Mouse (Mus musculus) R1 (cell line): ENCODE data around the gene Fnip1.

Source experiments
- DNase-seq: peaks from one replicate; pipeline ENCODE4 v3.0.0-alpha.2; 2018; ENCODE audit warnings: low read depth, low spot score

The Fnip1 gene

DNA sequence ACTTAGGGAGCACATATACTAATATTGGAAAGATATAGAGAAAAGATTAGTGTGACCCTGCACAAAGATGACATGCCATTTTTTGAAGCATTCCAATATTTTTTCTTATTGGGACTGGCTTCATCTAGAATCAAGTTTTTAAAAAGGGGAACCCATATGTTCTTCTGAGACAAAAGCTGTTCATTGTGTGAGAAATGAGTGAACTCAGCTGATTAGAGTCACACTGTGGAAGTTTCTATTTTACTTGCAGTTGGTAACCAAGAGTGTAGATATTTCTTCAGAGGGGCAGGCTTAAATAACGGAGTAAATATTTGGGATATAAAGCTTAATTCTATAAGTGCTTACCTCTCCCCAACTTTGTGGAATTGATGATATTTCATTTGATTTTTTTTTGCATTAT is 20.2 kb downstream of the Fnip1 start:
- no peak for DNase-seq

DNA sequence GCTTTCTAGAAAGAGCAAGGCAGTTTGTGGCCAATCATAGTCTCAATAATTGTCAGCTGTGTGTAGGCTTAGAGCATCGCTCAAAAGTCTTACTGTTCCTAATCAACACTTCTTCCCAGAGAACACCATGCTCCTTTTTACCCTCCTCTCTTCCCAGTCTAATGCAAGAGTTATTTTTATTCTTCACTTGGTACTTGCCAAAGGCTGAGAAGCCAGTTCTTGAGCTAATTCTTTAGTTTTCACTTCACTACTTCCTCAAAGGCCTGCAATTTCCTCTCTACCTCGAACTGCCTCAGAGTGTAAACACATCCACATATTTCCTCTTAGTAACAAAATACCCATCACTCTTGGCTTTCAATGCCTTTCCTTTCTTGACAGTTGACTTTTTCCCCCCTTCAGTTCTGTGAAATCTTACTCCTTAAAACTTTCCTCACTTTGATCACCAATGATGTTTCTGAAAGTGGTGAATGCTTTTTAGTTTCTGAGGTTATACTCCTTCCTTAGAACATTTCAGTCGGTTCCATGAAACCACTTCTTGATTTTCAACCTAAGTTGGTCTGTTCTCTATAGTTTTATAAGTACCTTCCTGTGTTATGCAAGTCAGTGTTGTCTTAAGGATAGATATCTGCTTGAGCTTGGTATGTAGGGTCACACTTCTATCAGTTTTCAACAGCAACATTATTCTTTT is 26.7 kb downstream of the Fnip1 start:
- DNase-seq: no peak

DNA sequence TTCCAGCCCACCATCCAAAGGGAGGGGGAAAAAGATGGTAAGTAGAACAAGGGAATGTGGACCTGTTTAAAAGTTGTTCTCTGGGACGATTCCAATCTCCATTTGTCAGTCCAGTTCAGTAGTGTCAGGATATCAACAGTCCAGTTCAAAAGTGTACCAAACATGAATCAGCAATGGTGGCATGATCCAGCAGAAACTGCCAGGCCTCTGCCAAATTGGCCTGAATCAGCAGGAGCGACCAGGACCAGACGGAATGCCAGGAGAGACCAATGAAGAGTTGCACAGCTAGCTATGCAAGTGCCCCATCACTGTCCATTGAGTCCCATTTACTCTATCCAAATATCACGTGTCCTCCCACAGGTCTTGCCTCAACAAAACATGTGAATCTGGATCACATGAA is 34.2 kb downstream of the Fnip1 start:
- no peak for DNase-seq

GRCm38 (mm10) chr11:54478414-54478813 is 40.4 kb downstream of the Fnip1 start:
- peak; percentile 53 for DNase-seq

- DNase-seq: no peak
These were observed 48.0 kb downstream of the Fnip1 start for GRCm38 (mm10) chr11:54486041-54486440.

- no peak for DNase-seq
These were observed 54.1 kb downstream of the Fnip1 start for GRCm38 (mm10) chr11:54491946-54492558.

GRCm38 (mm10) chr11:54492559-54492958 is 54.6 kb downstream of the Fnip1 start:
- DNase-seq: no peak

DNA sequence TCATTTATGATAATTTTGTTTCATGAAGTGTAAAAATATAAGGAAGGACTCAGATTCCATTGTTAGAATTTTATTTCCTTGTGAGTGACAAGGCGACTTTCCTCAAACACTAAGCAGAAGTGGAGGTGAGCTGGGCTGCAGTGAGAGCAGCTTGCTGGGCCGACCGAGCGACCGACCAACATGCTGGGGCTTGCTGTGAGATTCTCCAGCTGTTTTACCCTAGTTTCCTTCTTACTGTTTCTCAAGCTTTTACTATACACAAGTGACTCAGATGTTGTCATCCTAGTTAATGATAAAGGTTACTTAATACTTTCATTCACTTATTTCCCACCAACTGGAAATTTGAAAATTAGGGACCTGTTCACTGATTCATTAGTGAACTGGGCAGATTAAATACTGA is 61.8 kb downstream of the Fnip1 start:
- no peak for DNase-seq

GRCm38 (mm10) chr11:54502546-54503245 is 64.7 kb downstream of the Fnip1 start:
- no peak for DNase-seq

DNA sequence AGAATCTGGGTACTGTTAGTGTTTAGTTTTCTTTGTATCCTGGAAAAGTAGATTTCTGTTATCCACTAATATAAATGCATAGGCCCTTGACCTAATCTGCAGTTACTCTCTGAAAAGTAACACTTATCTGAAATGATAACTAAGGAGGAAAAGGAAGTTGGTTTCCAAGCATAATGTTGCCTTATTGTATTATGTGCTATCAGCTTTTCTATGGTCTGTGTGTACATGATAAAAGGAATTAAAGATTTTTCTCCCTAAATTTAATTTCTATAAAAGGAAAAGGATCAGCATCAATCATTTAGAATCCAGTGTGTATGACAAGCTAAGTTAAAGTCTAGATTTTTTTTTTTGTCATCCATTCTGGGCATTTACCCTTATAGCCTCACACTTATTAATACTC is 75.6 kb downstream of the Fnip1 start:
- DNase-seq: no peak

GRCm38 (mm10) chr11:54521927-54522528 is 84.0 kb downstream of the Fnip1 start:
- DNase-seq: peak; percentile 13

- peak; percentile 97 for DNase-seq
These were observed 84.8 kb downstream of the Fnip1 start, which contains the start of gene Rapgef6 for GRCm38 (mm10) chr11:54522529-54523430. Gene Rapgef6, plus strand, starts transcription at chr11:54522847.

DNA sequence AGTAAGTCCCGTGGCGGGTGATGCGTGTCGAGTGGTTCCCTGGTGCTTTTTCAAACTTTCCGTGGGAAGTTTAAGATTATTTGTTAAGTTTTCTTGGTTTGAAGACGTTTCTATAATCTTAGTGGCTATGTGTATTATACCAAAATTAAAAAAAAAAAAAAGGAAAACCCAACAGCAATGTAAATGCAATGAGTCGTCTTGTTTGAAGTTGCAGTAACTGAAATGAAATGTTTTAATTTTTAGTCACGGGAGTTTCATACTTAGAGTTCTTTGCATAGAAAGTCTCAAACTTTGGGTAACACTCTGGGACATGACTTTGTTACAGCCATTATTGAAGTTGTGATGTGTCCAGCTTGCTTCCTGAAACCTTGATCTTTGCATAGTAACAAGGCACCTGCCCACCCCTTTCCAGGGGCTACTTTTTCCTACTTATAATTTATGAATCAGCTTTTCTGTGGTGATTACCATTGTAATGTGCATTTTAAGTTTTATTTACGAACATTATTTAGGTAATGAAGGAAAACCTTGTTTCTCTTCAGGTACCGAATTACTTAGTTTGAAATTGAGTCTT is 85.5 kb downstream of the Fnip1 start:
- DNase-seq: no peak

DNA sequence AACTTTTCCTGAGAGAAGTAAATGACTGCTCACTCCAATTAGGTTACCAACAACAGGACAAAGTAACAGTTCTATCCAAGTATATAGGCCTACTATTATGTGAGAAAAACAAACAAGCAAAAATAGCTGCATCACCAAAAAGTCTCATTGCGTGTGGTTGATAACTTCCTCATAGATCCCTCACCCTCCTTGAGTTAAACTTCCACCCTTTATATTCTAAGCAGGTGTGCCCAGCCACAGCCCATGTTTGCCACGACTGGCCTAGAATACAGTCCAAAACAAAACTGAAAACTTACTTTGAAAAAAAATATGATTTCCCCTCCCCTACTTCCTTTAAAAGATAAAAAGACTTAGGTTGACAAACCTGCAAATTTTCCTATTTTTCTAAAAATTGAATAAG is 90.0 kb downstream of the Fnip1 start:
- DNase-seq: no peak

DNA sequence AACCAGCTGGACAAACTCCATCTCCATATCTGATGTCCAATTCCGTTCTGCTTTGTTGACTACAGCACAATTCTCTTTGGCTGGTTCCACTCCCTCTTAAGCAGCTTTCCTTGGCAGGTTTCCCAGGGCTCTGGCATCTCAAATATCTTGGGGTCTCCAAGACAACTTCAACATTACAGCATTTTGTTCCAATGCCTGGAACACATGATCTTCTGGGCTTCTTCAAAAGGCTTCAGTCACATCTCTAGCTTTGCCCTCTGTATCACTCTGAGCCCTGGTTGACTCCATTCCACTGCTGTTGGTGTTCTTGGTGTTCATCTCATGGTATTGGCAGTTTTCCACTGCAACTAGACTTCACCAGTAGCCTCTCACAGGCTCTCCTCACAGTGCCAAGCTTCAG is 92.4 kb downstream of the Fnip1 start:
- DNase-seq: no peak

DNA sequence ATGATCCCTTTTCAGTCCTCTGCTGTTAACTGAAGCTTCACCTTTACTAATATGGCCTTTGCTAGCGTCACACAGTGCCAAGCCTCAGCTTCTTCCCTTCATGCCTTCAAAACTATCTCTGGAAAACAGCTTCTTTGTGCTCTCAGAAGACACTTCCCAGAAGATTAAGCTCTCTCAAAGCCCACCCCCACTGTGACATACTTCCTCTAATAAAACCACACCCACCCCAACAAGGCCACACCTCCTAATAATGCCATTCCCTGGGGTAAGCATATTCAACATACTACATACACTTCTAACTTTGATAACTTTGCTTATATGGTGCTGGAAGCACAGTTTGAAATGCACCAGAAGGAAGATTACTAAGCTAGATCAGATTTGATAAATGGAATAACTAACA is 92.9 kb downstream of the Fnip1 start:
- DNase-seq: peak; percentile 28

DNA sequence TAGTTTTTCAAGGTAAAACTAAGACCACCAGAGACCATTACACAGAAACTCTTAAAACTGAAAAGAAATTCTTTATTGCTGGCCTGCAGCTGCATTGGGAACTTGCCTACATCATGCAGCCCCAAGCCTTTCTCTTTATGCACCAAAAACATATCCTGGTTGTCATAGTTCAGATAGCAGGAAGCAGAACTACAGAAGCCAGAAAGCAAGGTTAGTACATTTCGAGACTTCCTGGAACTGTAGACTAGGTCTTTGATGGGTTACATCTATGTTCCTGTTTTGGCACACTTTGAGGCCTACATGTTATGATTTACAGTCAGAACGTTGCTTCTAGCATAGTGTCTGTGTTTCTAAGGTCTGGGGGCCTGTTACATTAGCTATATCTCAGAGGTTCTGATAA is 95.8 kb downstream of the Fnip1 start:
- no peak for DNase-seq

GRCm38 (mm10) chr11:54534871-54535270 is 96.9 kb downstream of the Fnip1 start:
- peak; percentile 73 for DNase-seq

DNA sequence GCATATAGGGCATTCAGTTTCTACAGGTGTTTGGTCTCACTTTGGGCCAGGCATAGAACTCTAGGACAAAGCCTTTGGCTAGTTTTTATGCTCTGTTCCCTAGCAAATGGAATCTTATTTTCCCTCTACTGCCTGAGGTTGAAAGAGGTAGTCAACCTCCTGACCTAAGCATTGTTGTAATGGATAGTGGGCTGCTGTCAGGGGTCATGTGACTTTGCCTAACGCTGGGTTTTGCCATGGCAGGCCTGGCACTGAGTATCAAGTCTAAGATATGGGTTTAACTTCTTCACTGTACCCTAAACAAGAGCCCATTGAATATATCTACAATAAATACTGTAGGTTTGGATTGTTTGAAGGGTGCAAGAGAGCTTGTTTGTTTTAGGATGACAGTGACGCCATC is 101.0 kb downstream of the Fnip1 start:
- no peak for DNase-seq

DNA sequence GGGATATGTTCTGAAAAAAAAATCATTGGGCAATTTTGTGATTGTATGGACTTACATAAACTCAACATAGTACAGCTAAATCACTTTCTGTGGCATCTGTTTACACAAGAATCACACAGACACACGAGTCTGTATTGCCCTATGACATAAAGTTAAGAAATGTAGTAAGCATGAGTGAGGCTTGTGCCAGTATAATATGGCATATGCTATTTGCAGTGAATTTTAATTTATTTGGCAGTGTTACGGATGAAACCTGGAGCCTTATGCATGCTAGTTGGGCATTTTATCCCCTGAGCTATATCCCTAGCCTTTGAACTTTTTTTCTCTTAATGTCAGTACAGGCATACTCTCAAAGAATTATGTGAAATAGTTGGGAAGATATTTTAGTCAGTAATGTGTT is 101.5 kb downstream of the Fnip1 start:
- DNase-seq: no peak

- DNase-seq: no peak
These were observed 102.3 kb downstream of the Fnip1 start for GRCm38 (mm10) chr11:54540328-54540727.
